Mouse (Mus musculus): ENCODE results near the gene Phactr1.

Gene Phactr1

GRCm38 (mm10) chr13:43176676-43177075 is 496.3 kb downstream of the Phactr1 start:
- no peak for DNase-seq (ENCODE audit: low read depth, low spot score)

- no peak for DNase-seq (ENCODE audit: low read depth, low spot score)
Observed at GRCm38 (mm10) chr13:43177317-43177716, 496.9 kb downstream of the Phactr1 start.

- no peak for DNase-seq (ENCODE audit: low read depth, low spot score)
Observed at GRCm38 (mm10) chr13:43181104-43181503, 500.7 kb downstream of the Phactr1 start.

GRCm38 (mm10) chr13:43182465-43183201 is 502.2 kb downstream of the Phactr1 start:
- DNase-seq (ENCODE audit: low read depth, low spot score) = peak; percentile 67

GRCm38 (mm10) chr13:43183248-43184055 is 503.0 kb downstream of the Phactr1 start:
- DNase-seq (ENCODE audit: low read depth, low spot score) = no peak

- DNase-seq (ENCODE audit: low read depth, low spot score) = no peak
Observed at GRCm38 (mm10) chr13:43187736-43188135, 507.3 kb downstream of the Phactr1 start.
